Mouse (Mus musculus) liver, adult (tissue): Measurements from ENCODE around the gene Farp1.

Experiments
- GATA4 ChIP-seq: IDR thresholded peaks from 2 replicates; pipeline ENCODE4 v1.6.1; 2014; ENCODE audit warnings: mild to moderate bottlenecking, low read length; ENCODE audit not compliant: insufficient replicate concordance

Gene Farp1

GRCm38 (mm10) chr14:121046313-121046961, 11.4 kb downstream of the Farp1 start:
- no peak for TF ChIP-seq GATA4

- TF ChIP-seq GATA4 = no peak
Observed at GRCm38 (mm10) chr14:121047780-121048179, 12.8 kb downstream of the Farp1 start.

DNA sequence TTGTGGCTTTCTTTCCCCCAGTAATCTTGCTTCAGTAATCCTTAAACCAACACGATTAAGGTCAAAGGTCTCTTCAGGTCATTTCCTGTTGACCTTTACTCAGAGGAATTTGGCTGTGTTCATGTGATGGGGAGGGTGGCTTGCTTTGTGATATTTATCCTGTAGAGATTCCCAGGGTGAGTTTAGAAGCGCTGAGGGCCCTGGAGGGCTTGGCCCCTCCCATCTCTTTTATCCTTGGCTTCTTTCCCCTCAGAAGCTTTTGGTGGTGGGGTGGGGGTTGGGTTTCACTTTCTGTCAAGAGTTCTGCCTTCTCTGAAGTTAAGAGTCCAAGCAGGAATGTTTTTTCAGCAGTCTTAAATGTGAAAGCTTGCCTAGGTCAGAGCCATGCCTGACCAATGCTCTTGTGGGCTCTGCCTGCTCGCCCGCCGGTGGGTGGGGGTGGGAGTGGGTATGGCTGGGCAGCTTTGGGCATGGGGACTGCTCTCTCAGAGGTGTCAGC, 18.1 kb downstream of the Farp1 start:
- peak; percentile 58; the same call in 1 of the 2 replicates for TF ChIP-seq GATA4

DNA sequence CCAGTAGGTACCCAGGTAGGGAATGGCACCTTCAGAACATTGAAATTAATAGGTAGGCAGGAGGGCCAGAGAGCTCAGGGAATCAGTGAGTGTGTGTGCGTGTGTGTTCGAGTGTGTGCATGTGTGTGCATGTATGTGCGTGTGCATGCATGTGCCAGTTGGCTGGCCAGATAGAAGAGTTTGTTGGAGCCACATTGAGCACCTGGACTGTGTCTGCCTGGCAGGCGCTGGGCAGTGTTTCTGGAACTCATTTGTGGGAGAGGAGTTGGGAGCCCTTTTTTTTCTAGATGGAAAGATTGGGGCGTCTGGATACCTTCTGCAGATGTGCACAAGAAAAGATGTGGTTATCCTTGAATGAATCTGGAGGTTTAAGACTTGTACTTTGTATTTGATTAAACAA, 19.1 kb downstream of the Farp1 start:
- TF ChIP-seq GATA4 = no peak

GRCm38 (mm10) chr14:121057750-121058149, 22.8 kb downstream of the Farp1 start:
- TF ChIP-seq GATA4 = no peak

DNA sequence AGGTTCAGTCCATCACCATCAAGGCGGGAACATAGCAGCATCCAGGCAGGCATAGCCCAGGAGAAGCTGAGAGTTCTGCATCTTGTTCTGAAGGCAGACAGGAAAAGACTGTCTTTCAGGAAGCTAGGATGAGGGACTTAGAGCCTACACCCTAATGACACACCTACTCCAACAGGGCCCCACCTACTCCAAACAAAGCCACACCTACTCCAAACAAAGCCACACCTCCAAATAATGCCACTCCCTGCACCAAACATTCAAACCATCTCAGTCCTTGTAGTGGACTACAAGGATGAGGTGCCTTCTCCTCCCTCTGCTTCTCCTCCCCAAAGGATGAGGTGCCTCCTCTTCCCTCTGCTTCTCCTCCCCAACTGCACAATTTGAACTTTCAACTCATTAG, 23.5 kb downstream of the Farp1 start:
- no peak for TF ChIP-seq GATA4

- TF ChIP-seq GATA4 = no peak
Observed at GRCm38 (mm10) chr14:121059266-121059665, 24.3 kb downstream of the Farp1 start.

DNA sequence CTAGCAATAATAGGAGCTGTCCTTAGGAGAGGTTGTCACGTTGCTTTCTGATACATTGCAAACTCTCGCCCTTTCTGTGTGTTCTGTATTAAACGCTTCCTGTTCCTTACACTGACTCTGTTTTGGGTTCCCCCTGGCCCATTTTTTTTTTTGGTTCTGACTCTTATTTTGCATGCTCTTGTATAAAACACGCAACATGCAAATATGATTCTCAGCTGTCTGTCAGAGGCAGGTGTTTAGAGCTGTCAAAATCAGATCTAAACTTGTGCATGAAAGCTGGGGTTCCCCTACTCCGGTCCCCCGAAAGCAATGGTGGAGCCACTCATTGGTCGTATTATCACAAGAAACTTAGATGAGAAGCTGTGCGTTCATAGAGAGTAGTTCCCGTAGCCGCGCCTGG, 25.5 kb downstream of the Farp1 start:
- TF ChIP-seq GATA4 = no peak

DNA sequence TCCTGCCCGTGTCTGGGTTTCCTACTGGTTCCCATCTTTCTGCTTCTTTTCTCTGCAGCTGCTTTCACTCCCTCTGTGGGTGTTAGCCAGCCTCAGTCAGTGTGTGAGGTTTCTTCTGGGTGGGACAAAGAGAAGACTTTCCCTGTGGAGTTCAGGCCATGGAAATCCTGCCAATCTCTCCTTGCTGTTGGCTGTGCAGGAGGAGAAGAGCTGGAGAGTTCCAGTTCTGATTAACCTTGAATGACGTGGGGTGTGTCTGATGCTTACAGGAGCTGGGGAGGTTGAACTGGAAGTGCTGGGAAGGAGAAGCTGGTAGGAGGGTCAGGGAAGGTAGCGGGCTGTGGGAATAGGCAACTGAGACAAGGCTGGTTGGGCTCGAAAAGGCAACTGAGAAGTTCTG, 26.7 kb downstream of the Farp1 start:
- no peak for TF ChIP-seq GATA4

- no peak for TF ChIP-seq GATA4
Observed at GRCm38 (mm10) chr14:121062238-121063082, 27.5 kb downstream of the Farp1 start.

GRCm38 (mm10) chr14:121064726-121065125, 29.7 kb downstream of the Farp1 start:
- no peak for TF ChIP-seq GATA4

GRCm38 (mm10) chr14:121073093-121073866, 38.3 kb downstream of the Farp1 start:
- TF ChIP-seq GATA4 = no peak

DNA sequence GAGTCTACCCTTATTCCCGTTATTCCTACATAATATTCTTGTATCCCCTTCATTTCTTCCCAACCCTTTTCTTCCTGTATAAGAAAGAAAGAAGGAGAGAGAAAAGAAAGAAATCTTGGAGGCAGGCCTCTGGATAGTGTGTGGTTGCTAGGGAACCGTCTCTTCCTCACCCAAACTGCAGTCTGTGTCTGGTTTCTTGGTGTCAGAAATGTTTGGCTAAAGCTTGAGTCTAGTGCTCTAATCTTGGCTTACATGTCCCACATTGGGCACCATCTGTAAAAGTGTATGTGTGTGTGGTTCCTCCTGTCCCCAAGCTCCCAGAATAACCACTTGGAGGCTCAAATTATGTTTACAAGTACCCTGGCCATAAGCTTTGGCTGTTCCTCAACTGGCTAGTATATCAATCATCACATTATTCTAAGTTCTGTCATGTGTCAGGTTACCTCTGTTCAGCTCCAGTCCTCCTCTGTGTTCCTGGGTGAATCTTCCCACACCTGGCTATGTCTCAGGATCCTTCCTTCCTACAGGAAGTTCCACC, 39.3 kb downstream of the Farp1 start:
- TF ChIP-seq GATA4 = no peak

DNA sequence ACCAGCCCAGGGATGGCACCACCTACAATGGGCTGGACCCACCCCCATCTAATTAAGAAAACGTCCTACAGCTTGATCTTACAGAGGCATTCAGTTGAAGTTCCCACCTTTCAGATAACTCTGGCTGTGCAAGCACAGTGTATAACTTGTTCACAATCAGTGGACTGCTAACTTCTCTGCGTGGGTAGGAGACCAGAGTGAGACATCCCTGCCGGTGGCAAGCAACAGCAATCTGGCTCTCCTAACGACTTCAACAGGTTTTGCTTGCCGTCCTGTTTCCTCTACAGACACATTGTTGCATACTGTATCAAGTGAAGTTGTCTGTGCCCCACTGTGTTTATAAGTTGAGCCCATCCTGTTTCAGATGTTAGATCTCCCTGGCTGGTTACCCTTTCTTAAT, 45.7 kb downstream of the Farp1 start:
- no peak for TF ChIP-seq GATA4

- TF ChIP-seq GATA4 = no peak
Observed at GRCm38 (mm10) chr14:121082341-121082740, 47.3 kb downstream of the Farp1 start.

GRCm38 (mm10) chr14:121082793-121083192, 47.8 kb downstream of the Farp1 start:
- no peak for TF ChIP-seq GATA4

DNA sequence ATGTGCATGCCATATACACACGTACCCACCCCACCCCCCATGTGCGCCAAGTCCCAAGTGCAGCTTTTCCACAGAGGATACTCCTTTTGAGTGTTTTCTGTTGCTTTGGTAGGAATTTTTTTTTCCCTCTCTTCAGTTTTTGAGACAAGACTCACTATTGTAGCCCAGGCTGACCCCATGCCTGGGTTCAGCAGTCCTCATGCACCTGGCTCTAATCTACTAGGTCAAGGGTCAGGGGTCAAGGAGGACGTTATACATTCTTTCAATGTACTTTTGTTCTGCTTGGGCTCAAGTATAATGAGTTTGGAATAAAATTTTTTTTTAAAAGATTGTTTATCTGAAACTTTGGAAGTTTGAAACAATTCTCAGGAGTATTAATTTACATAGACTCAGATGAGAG, 48.4 kb downstream of the Farp1 start:
- no peak for TF ChIP-seq GATA4
